Mouse (Mus musculus) G1E (cell line): ENCODE results near the gene Ankrd60.

Experiments used
- CTCF ChIP-seq: IDR thresholded peaks from 2 replicates; pipeline ENCODE4 v1.5.1; 2012; ENCODE audit warnings: low read depth, low read length, inconsistent platforms, mixed read lengths
- GATA1 ChIP-seq: IDR thresholded peaks from 2 replicates; pipeline ENCODE4 v1.6.1; 2012; ENCODE audit warnings: borderline replicate concordance, low read length, inconsistent platforms, mixed read lengths
- GATA2 ChIP-seq: IDR thresholded peaks from 2 replicates; pipeline ENCODE4 v1.6.1; 2012; ENCODE audit warnings: low read depth, low read length, inconsistent platforms, borderline replicate concordance
- POLR2AphosphoS5 ChIP-seq: IDR thresholded peaks from 2 replicates; pipeline ENCODE4 v1.6.1; 2012; ENCODE audit warnings: low read depth, low read length, inconsistent platforms; ENCODE audit not compliant: insufficient replicate concordance

DNA sequence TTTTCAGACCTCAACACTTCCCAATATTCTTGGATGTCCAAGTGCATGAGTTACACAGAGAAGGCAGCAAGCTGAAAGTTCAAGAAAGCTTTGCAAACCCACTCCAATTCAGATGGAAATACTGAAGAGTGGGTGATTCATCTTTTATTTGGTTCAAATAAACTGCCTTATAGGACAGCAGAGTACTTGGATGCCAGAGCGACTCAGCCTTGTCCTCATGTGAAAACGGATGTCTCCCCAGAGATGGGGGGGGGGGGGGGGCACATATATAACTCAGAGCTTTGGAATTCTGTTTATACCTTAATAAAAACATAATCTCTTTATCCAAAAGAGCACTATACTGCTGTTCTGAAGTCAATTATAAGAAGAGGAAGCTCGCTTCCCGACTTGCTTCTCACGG lies 9.2 kb upstream of the Ankrd60 start:
- TF ChIP-seq CTCF (no peak), GATA1 (no peak), POLR2AphosphoS5 (no peak), GATA2 (no peak)
